Mouse (Mus musculus): ENCODE measurements around the gene Acvrl1.
"Not testable (repeated sequence)": the region's sequence is repeated elsewhere in the genome, so short reads cannot be mapped to it uniquely, and the experiment has no call there.

The Acvrl1 gene

GRCm38 (mm10) chr15:101107906-101108671 is 20.2 kb upstream of the Acvrl1 start:
- DNase-seq (ENCODE audit: low spot score): no peak

- DNase-seq (ENCODE audit: low spot score): no peak
Measured at GRCm38 (mm10) chr15:101113176-101113575, 15.1 kb upstream of the Acvrl1 start.

GRCm38 (mm10) chr15:101113778-101114177 is 14.5 kb upstream of the Acvrl1 start:
- not testable (repeated sequence) for DNase-seq (ENCODE audit: low spot score)

DNA sequence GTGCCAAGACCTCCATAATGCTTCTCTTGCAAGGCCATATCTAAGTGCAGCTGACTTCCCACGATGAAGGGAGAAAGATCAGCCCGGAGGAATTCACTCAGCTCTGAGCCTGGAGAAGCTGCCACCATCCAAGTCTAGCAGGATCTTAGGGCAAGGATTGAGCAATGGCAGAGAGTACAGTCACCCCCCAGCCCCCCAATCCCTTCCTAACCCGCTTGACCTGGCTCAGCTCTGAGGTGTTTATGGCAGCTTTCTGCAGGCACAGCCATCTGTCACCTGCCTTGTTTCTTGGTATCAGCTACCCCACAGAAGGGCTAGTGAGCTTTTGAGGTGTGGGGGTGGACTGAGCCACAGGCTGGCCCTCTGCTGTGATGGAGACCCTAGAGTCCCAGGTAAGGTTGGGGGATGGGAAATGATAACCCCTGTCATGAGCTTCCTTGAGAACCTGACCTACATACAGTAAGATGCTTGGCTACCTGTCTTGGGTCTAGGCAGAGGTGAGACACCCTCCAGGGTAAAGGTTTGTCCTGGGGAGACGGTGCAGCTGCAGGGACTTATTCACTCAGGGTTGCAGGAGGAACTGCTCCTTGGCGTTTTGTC is 12.7 kb upstream of the Acvrl1 start, which contains the start of gene Ankrd33:
TSS of gene Ankrd33 (plus strand) at position 245 of the 600 bp plus-strand sequence.
- DNase-seq (ENCODE audit: low spot score): no peak

- DNase-seq (ENCODE audit: low spot score): no peak
Measured at GRCm38 (mm10) chr15:101118399-101119125, 9.8 kb upstream of the Acvrl1 start.

DNA sequence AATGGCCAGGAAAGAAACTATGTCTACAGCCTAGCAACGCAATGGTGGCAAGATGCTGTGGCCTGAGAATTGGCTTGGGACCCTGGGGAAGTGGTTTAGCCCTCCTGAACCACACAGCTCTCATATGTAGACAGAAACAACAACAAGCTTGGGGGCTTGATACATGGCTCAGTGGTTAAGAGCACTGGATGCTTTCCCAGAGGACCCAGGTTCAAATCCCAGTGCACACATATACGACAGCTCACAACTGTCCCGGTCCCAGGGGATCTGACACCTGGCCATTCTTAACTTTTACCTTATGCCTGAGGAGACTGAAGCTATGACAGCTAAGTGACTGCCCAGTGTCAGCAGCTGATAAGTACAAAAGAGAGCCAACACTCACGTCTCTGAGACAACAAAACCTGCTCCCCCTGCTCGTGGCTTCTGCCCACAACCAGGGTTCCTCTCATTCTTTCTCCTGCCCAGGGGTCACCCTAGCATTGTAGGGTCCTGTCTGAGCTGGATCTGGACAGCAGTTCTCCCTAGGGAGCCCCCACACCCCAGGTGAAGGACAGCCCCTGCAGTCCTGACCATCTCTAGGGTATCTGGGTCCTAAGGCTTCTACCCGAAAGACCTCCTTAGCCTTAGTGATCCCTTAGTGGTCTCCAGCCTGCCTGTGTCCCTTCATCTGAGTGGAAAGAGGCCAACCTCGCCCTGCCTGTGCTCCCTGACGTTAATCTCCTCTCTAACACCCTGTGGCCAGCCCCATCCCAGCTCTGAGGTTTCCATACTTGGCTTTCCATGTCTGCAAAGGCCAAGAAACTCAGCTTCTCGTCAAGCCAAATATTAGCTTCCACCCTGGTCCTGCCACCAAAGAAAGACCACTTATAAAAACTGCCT is 6.7 kb upstream of the Acvrl1 start:
- DNase-seq (ENCODE audit: low spot score): no peak

GRCm38 (mm10) chr15:101122290-101122589 is 6.1 kb upstream of the Acvrl1 start:
- no peak for DNase-seq (ENCODE audit: low spot score)

DNA sequence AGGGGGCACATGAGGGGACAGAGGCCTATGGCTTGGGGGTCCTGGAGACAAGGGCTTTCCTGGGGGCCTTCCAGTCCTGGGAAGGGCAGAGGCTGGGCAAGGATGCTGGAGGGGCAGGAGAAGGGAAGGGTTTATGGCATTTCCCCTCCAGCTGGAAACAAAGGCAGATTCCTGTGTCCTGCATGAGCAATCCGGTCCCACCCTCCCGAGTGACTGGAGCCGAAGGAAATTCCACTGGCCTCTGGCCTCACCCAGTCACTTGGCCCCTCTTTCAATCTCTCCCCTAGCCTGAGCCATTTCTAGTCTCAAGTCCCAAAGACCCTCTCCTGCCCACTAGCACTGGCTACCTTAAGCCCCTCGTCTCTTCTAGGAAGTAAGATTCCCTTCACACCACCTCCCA is 5.1 kb upstream of the Acvrl1 start:
- no peak for DNase-seq (ENCODE audit: low spot score)

- no peak for DNase-seq (ENCODE audit: low spot score)
Measured at GRCm38 (mm10) chr15:101125561-101125960, 2.8 kb upstream of the Acvrl1 start.

GRCm38 (mm10) chr15:101126876-101127544 is 1.3 kb upstream of the Acvrl1 start:
- DNase-seq (ENCODE audit: low spot score): no peak

DNA sequence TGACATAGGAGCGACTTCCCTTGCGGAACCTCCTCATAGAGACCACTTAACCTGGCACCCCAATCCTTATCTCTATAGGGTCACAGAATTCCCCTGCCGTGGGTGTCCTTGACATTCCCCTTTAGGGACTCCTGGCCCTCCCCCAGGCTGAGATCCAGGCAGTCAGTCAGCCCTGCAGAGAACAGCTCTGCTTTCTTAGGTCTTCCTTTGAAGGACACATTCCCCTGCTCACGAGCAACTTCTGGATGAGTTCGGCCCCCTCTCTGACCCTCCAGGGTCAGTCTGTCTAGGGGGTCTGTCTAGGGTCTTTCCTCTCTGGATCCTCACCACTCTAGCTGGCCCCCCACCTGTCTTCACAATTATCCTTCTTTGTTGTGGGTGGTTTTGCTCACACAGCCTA is 1.1 kb downstream of the Acvrl1 start:
- DNase-seq (ENCODE audit: low spot score): no peak

- no peak for DNase-seq (ENCODE audit: low spot score)
Measured at GRCm38 (mm10) chr15:101131498-101131897, 3.2 kb downstream of the Acvrl1 start.

DNA sequence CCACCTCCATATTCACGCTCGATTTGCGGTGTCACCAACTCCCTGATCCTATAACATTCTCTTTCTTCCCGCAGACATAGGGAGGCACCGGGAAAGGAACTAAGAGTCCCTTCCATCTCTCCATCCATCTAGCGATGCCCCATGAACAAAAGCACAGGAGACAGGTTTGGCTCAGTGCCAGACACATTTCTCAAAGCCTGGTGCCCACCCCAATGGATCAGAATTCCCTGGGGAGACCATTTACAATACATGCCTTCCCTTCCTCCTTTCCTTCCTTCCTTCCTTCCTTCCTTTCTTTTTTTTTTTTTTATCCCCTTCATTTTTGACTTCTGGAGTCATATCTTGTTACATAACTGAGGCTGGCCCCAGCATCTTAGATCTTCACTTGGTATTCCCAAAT is 3.7 kb downstream of the Acvrl1 start:
- DNase-seq (ENCODE audit: low spot score): no peak

DNA sequence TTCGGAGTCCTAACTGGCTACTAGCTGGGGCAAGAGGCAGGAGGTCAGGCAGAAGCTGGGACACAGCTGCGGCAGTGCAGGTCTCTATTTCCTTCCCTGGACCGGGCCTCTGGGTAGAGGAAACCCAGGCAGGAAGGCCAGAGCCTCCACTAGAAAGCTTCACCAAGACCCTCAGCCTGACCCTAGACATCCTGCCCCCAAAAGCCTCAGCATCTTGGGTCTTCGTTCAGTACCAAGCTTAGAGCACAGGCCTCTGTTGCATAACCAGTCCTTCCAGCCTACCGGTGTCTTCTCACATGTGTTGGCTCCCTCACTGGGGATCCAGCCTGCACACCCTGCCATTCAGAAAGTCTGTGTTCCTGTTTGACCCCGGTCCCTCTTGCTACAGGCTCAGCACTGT is 4.4 kb downstream of the Acvrl1 start:
- no peak for DNase-seq (ENCODE audit: low spot score)

DNA sequence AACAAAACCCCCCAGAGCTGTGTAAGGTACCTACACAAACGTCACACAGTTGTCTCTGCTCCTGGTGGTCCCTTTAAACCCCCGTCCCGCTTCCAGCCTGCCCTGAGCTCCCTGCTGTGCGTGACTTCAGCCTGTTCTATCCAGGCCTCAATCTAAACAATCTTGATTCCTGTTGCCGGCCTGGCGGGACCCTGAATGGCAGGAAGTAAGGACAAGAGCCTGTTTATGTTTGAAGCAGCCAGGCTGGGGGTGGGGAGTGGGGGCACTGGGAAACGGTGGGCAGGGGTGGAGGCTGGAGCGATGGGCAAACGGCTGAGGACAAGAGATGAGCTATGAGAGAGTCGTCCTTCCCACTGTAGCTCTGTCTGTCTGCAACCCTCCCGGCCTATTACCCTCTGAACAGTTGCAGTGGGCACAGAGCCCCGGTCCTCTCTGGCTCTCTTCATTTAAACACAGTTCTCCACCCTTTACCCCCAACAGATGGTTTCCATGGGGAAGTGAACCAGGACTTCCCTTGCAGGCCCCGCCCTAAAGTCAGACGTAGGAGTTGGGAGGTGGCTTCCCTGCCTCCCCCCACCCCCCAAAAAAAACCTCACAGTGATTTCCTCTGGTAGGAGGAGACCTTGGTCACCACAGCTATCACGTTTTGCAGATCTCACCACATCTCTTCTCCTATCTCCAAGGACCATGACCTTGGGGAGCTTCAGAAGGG is 5.8 kb downstream of the Acvrl1 start:
- DNase-seq (ENCODE audit: low spot score): no peak

DNA sequence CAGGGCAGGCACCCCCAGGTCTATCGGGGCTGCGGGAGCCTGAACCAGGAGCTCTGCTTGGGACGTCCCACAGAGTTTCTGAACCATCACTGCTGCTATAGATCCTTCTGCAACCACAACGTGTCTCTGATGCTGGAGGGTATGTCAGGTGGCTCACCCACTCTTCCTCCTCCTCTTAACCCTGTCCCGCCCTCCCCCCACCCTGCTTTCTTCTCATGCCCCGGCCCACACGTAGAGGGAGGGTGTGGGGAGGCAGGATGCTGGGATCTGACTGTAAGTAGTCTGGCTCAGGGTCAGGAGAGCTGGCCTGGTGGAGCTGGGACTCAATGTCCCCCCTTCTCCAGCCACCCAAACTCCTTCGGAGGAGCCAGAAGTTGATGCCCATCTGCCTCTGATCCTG is 7.1 kb downstream of the Acvrl1 start:
- DNase-seq (ENCODE audit: low spot score): no peak

- DNase-seq (ENCODE audit: low spot score): no peak
Measured at GRCm38 (mm10) chr15:101137455-101137854, 9.1 kb downstream of the Acvrl1 start.

GRCm38 (mm10) chr15:101138675-101139074 is 10.4 kb downstream of the Acvrl1 start:
- no peak for DNase-seq (ENCODE audit: low spot score)

GRCm38 (mm10) chr15:101139885-101140284 is 11.6 kb downstream of the Acvrl1 start:
- no peak for DNase-seq (ENCODE audit: low spot score)

DNA sequence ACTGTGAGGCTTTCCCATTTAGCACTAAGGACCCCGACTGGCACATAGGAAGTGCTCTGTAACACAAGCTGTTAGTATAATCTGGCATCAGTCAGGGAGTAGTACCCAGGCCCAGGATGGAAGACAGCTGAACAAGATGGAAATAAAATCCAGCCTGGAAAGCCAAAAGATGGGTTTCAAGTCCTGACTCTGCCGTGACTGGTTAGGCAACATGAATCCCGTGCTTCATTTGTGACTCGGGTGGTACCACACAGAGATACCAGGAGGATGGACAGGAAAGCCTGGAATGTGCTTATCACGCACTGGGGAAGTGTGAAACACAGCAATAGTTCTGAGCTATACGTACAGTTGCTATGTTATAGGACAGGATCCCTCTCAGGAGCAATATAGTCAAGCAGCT is 12.3 kb downstream of the Acvrl1 start:
- DNase-seq (ENCODE audit: low spot score): no peak

GRCm38 (mm10) chr15:101141061-101141541 is 12.8 kb downstream of the Acvrl1 start:
- DNase-seq (ENCODE audit: low spot score): peak; percentile 14

Data from ovary, postnatal 10 days (tissue).